Mouse (Mus musculus) B cell, adult (primary cell): ENCODE results near the gene Olfr917. TPM values are rescaled to one million over a fixed set of nuclear protein-coding genes. Genes with fewer than 3 reads are reported as not detected.

Source experiments
- total RNA-seq: library from RNA; stranded (reverse); gene quantifications from 4 replicates; pipeline ENCODE4 v1.2.4, GENCODE M21; 2023; ENCODE audit not compliant: inconsistent age

Olfr917 gene
- not detected in 4 replicates for total RNA-seq

DNA sequence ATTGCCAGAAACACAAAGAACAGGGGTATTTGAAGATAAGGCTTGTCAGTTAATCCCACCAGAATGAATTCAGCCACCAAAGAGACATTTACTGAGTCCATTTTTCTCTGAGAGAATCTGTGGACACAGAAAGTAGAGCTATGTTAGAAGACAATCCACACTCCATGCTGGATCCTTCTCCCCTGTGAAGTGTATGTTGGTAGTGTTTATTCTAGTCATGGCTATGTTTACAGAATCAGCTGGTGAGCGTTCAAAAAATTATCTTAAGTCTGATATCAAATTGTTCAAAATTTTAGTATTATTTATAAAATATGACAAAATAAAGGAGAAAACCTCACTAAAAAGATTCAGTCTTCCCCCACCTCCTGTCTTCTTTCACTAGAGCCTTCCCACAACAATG, at the start of gene Olfr917:
Gene Olfr917 (minus strand): TSS at position 101 of the 400 bp plus-strand sequence.

DNA sequence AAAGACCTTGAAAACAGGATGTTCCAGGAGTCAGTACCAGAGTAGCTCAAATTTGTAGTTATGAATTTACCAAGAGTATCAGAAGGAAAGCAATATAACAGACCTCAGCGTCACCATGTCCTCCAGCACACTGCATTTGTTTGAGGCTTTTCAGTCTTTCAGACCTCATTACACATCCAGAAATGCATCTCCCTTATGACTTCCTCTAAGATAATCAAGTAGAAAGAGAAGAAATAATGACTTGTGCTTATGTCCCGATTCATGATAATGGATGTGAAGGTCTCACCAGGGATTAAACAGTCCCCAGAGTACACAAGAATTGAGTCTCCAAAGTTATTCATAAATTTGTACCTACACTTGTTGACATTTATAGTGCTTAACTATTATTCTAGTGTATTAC, 8.9 kb upstream of the Olfr917 start, which contains the start of gene Olfr918:
Gene Olfr918 (minus strand): TSS at position 101 of the 400 bp plus-strand sequence.

DNA sequence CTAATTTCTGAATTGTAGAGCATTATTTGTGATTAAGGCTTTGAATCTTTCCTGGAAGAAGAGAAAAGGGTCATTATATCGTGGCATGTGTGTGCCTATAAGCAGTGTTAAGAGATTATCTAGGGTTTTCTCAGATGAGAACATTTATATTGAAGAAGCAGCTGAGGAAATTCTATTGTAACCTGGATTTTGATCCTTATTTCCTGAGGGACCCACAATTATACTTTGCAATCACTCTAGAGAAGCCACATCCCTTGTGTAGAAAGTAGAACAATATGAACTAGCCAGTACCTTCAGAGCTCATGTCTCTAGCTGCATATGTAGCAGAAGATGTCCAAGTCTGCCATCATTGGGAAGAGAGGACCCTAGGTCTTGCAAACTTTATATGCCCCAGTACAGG, 5.9 kb downstream of the Olfr917 start, which contains the start of gene Olfr916:
Gene Olfr916 (minus strand): TSS at position 101 of the 400 bp plus-strand sequence.

Other genes with a start within 250 kb of the Olfr917 start
- not detected in 4 replicates for gene Olfr901, start 236.4 kb downstream of the Olfr917 start, total RNA-seq
- not detected in 4 replicates for gene Olfr902, start 218.2 kb downstream of the Olfr917 start, total RNA-seq
- not detected in 4 replicates for gene Olfr904, start 202.7 kb downstream of the Olfr917 start, total RNA-seq
- not detected in 4 replicates for gene Olfr905, start 194.7 kb downstream of the Olfr917 start, total RNA-seq
- gene Olfr906, start 178.8 kb downstream of the Olfr917 start, total RNA-seq: not detected in 4 replicates
- not detected in 4 replicates for gene Olfr907, start 170.0 kb downstream of the Olfr917 start, total RNA-seq
- gene Olfr911-ps1, start 144.3 kb downstream of the Olfr917 start, total RNA-seq: not detected in 4 replicates
- gene Olfr910, start 128.0 kb downstream of the Olfr917 start, total RNA-seq: not detected in 4 replicates
- gene Olfr912, start 85.7 kb downstream of the Olfr917 start, total RNA-seq: not detected in 4 replicates
- gene Olfr913, start 73.1 kb downstream of the Olfr917 start, total RNA-seq: not detected in 4 replicates
- not detected in 4 replicates for gene Olfr914, start 60.7 kb downstream of the Olfr917 start, total RNA-seq
- gene Olfr916, start 6.0 kb downstream of the Olfr917 start, total RNA-seq: not detected in 4 replicates
- gene Olfr918, start 8.8 kb upstream of the Olfr917 start, total RNA-seq: not detected in 4 replicates
- not detected in 4 replicates for gene Olfr919, start 37.8 kb upstream of the Olfr917 start, total RNA-seq
- 8.8 to 12.9 TPM (median 10.5 TPM) in 4 replicates for gene Vwa5a, start 52.4 kb upstream of the Olfr917 start, total RNA-seq
- gene Olfr920, start 86.5 kb upstream of the Olfr917 start, total RNA-seq: 0.13 to 0.21 TPM in 2 of 4 replicates, not detected in the others
- not detected in 4 replicates for gene Olfr921, start 107.2 kb upstream of the Olfr917 start, total RNA-seq
- gene Olfr922, start 148.8 kb upstream of the Olfr917 start, total RNA-seq: not detected in 4 replicates
- not detected in 4 replicates for gene Olfr923, start 160.7 kb upstream of the Olfr917 start, total RNA-seq
- gene Olfr924, start 178.6 kb upstream of the Olfr917 start, total RNA-seq: not detected in 4 replicates
- gene Olfr26, start 189.2 kb upstream of the Olfr917 start, total RNA-seq: not detected in 4 replicates
- gene Olfr926, start 211.3 kb upstream of the Olfr917 start, total RNA-seq: not detected in 4 replicates